Comparison of ENCODE assay signal across 10 mouse cellular contexts in genomic region chr3:144206942-144207341, GRCm38 (mm10). TPM values are rescaled to one million over a fixed set of nuclear protein-coding genes. Genes with fewer than 3 reads are reported as not detected.
DNase-seq lines count a peak whose midpoint lies in the region; TF ChIP-seq lines count a peak whose summit lies in the region.
"Had no signal": no experiment of that assay in that cellular context is flagged by ENCODE, and none has a peak within 500 bp of the region (broad histone marks: within the 10 kb centered on the region; RNA-seq: fewer than 3 reads in every experiment).

No protein-coding gene starts in this region.

- TF ChIP-seq RAD21 in MEL (IDR thresholded peaks at IDR 0.05; ENCODE audit: low read depth, low read length) = no peak

- peaks cover 0 to 3% of the 10 kb centered on the region in 2 experiments; a peak in 2 of 4 replicates for H3K4me1 ChIP-seq in MEL (ENCODE audit: control insufficient read depth in 1 of 2, insufficient read depth in 2 of 2, low read length in 2 of 2)
- H3K4me1 ChIP-seq: embryonic facial prominence, embryonic 12.5 days had no signal

- H3K9me3 ChIP-seq in MEL (replicated peaks; ENCODE audit: insufficient read depth, low read length) = no peaks in the 10 kb centered on the region
- H3K9me3 ChIP-seq: embryonic facial prominence, embryonic 10.5 days; embryonic facial prominence, embryonic 12.5 days; forebrain, embryonic 12.5 days; G1E had no signal

- H3K27me3 ChIP-seq in MEL (ENCODE audit: control insufficient read depth in 1 of 2, insufficient read depth in 2 of 2, low read length in 2 of 2) = no peaks in the 10 kb centered on the region
- H3K27me3 ChIP-seq: CH12.LX; embryonic facial prominence, embryonic 12.5 days had no signal

- H3K27ac ChIP-seq in MEL (ENCODE audit: control insufficient read depth, low read depth, low read length) = no peak overlapping the region
- H3K27ac ChIP-seq: forebrain, embryonic 12.5 days had no signal

- peaks cover 0 to 2% of the 10 kb centered on the region in 2 experiments; a peak in 1 of 4 replicates for H3K36me3 ChIP-seq in MEL (ENCODE audit: control insufficient read depth in 1 of 2, insufficient read depth in 2 of 2, low read length in 2 of 2)
- H3K36me3 ChIP-seq: embryonic facial prominence, embryonic 10.5 days; embryonic facial prominence, embryonic 12.5 days; forebrain, embryonic 12.5 days; G1E had no signal

- no peak for TF ChIP-seq EP300 in MEL (IDR thresholded peaks at IDR 0.05; ENCODE audit: low read depth in 1 of 2, low read length in 2 of 2)

- peaks cover 19% of the 10 kb centered on the region for H3K79me2 ChIP-seq in MEL (ENCODE audit: control insufficient read depth, insufficient read depth, low read length, poor library complexity)

- peak; percentile 53 for DNase-seq in heart, adult 11 months
- no peak for DNase-seq in heart, adult 9 months (ENCODE audit: low spot score in 2 of 2)
- DNase-seq in MEL (ENCODE audit: low read depth, low spot score) = peak; percentile 6
- DNase-seq in left cerebral cortex, postnatal 36 days (ENCODE audit: low spot score in 2 of 2) = no peak
- no peak for DNase-seq in adrenal gland, postnatal 36 days

- no peak overlapping the region for H3K4me3 ChIP-seq in MEL (ENCODE audit: control insufficient read depth in 1 of 2, insufficient read depth in 1 of 2, low read depth in 2 of 2, low read length in 2 of 2)
- H3K4me3 ChIP-seq: embryonic facial prominence, embryonic 12.5 days; forebrain, embryonic 12.5 days had no signal

- no peak for TF ChIP-seq POLR2A in MEL (IDR thresholded peaks at IDR 0.05; ENCODE audit: control insufficient read depth in 1 of 2, insufficient read depth in 1 of 2, low read depth in 1 of 2, low read length in 2 of 2, poor library complexity in 1 of 2)

- H3K9ac ChIP-seq in MEL (ENCODE audit: control insufficient read depth, low read depth, low read length, poor library complexity, severe bottlenecking) = no peak overlapping the region
- H3K9ac ChIP-seq: embryonic facial prominence, embryonic 12.5 days; forebrain, embryonic 12.5 days had no signal

- intact Hi-C loops in left cerebral cortex, postnatal 36 days (cut with DNase I) = loop anchor here (5.0 to 10.0 kb wide), 6 partner anchors 492 to 965 kb away; no protein-coding TSS in a partner anchor

- no peak for TF ChIP-seq CTCF in MEL (IDR thresholded peaks at IDR 0.05 in 2 of 3, conservative IDR thresholded peaks at IDR 0.05 in 1 of 3; ENCODE audit: control insufficient read depth in 1 of 3, insufficient read depth in 1 of 3, low read depth in 2 of 3, low read length in 3 of 3, poor library complexity in 1 of 3, severe bottlenecking in 1 of 3)

TF ChIP-seq in MEL, 35 proteins besides CTCF, POLR2A, EP300 and RAD21:
- TF ChIP-seq MAZ (IDR thresholded peaks at IDR 0.05; ENCODE audit: low read depth, low read length) = no peak
- no peak for TF ChIP-seq USF2 (IDR thresholded peaks at IDR 0.05; ENCODE audit: borderline replicate concordance in 1 of 2, insufficient read depth in 1 of 2, low read depth in 1 of 2, low read length in 2 of 2)
- TF ChIP-seq RCOR1 (IDR thresholded peaks at IDR 0.05; ENCODE audit: low read depth, low read length) = peak; percentile 89
- no peak for TF ChIP-seq MYC (IDR thresholded peaks at IDR 0.05; ENCODE audit: low read depth, low read length)
- TF ChIP-seq TCF12 (IDR thresholded peaks at IDR 0.05; ENCODE audit: low read depth, low read length) = no peak
- no peak for TF ChIP-seq KAT2A (conservative IDR thresholded peaks at IDR 0.05; ENCODE audit: low read depth, low read length)
- no peak for TF ChIP-seq MEF2A (IDR thresholded peaks at IDR 0.05; ENCODE audit: extremely low read depth, insufficient replicate concordance, low read depth, low read length, poor library complexity, severe bottlenecking)

RNA-seq across cellular contexts. Expression of gene Lmo4, which starts 1.9 kb away (rescaled TPM):
- 13.7 and 14.9 TPM in 2 replicates for total RNA-seq in MEL (2012; rRNA removed)
- polyA plus RNA-seq in MEL (2012; ENCODE audit: insufficient read depth in 1 of 2, insufficient read length in 2 of 2, low read depth in 1 of 2, low replicate concordance in 2 of 2, missing spikeins in 1 of 2) = 10 to 100 TPM in 1 of 2 experiments, not detected in 1; 29.3 TPM
- 100 to 1,000 TPM; 301 to 330 TPM for total RNA-seq in left cerebral cortex, postnatal 36 days (2021)
- 10 to 100 TPM; 53.7 to 95.9 TPM for total RNA-seq in adrenal gland, postnatal 36 days (2021)

Comparison
In these comparisons a context has a peak if more than half of its experiments do, and no peak if none do; other contexts are left out.
1. DNase-seq: peak in heart, adult 11 months (single experiment) and MEL (single experiment); none in heart, adult 9 months (0 of 2), left cerebral cortex, postnatal 36 days (0 of 2) and adrenal gland, postnatal 36 days (0 of 2).